Mouse (Mus musculus) right cerebral cortex, postnatal 4 days (tissue): ENCODE data around the gene Bpifa1.
"Not testable (repeated sequence)": the region's sequence is repeated elsewhere in the genome, so short reads cannot be mapped to it uniquely, and the experiment has no call there.

Experiments used
- DNase-seq: peaks from one replicate; pipeline ENCODE4 v3.0.0-alpha.2; 2022

Bpifa1 gene

GRCm38 (mm10) chr2:154142580-154142979, at the start of gene Bpifa1:
Bpifa1 (plus strand) TSS chr2:154142880.
- no peak for DNase-seq

- no peak for DNase-seq
Measured at GRCm38 (mm10) chr2:154097734-154098133, 44.9 kb upstream of the Bpifa1 start.

GRCm38 (mm10) chr2:154117381-154117780, 25.3 kb upstream of the Bpifa1 start:
- no peak for DNase-seq

- no peak for DNase-seq
Measured at GRCm38 (mm10) chr2:154130120-154130519, 12.6 kb upstream of the Bpifa1 start, which contains the start of gene Bpifa3. Bpifa3 (plus strand) TSS chr2:154130336.

GRCm38 (mm10) chr2:154143735-154144134, 1.1 kb downstream of the Bpifa1 start:
- peak; percentile 15 for DNase-seq

GRCm38 (mm10) chr2:154147496-154147895, 4.8 kb downstream of the Bpifa1 start:
- no peak for DNase-seq

GRCm38 (mm10) chr2:154158433-154158832, 15.8 kb downstream of the Bpifa1 start:
- peak; percentile 59 for DNase-seq

- DNase-seq = no peak
Measured at GRCm38 (mm10) chr2:154162307-154162706, 19.6 kb downstream of the Bpifa1 start, which contains the start of gene Bpifa5. Bpifa5 (plus strand) TSS chr2:154162607.

GRCm38 (mm10) chr2:154163306-154163705, 20.6 kb downstream of the Bpifa1 start:
- no peak for DNase-seq

- no peak for DNase-seq
Measured at GRCm38 (mm10) chr2:154169172-154169571, 26.5 kb downstream of the Bpifa1 start.

- no peak for DNase-seq
Measured at GRCm38 (mm10) chr2:154171621-154172020, 28.9 kb downstream of the Bpifa1 start.

GRCm38 (mm10) chr2:154173313-154173712, 30.6 kb downstream of the Bpifa1 start:
- DNase-seq = peak; percentile 23

- DNase-seq = not testable (repeated sequence)
Measured at GRCm38 (mm10) chr2:154181900-154182299, 39.2 kb downstream of the Bpifa1 start.

- DNase-seq = not testable (repeated sequence)
Measured at GRCm38 (mm10) chr2:154183061-154183460, 40.4 kb downstream of the Bpifa1 start.

GRCm38 (mm10) chr2:154185319-154185718, 42.6 kb downstream of the Bpifa1 start:
- no peak for DNase-seq

GRCm38 (mm10) chr2:154185748-154186147, 43.1 kb downstream of the Bpifa1 start:
- DNase-seq = no peak

GRCm38 (mm10) chr2:154187468-154187867, 44.8 kb downstream of the Bpifa1 start:
- no peak for DNase-seq

- DNase-seq = no peak
Measured at GRCm38 (mm10) chr2:154189877-154190434, 47.3 kb downstream of the Bpifa1 start.

- no peak for DNase-seq
Measured at GRCm38 (mm10) chr2:154190546-154191258, 48.0 kb downstream of the Bpifa1 start, which contains the start of gene Bpifb1. Bpifb1 (plus strand) TSS chr2:154190818.

- no peak for DNase-seq
Measured at GRCm38 (mm10) chr2:154192141-154192540, 49.5 kb downstream of the Bpifa1 start.

- DNase-seq = no peak
Measured at GRCm38 (mm10) chr2:154193071-154193470, 50.4 kb downstream of the Bpifa1 start.

- DNase-seq = no peak
Measured at GRCm38 (mm10) chr2:154193994-154194504, 51.4 kb downstream of the Bpifa1 start.

- DNase-seq = no peak
Measured at GRCm38 (mm10) chr2:154197036-154197435, 54.4 kb downstream of the Bpifa1 start.
